Mouse (Mus musculus) G1E (cell line): ENCODE measurements around the gene Bri3.

Experiments
- CTCF ChIP-seq: IDR thresholded peaks from 2 replicates; pipeline ENCODE4 v1.5.1; 2012; ENCODE audit warnings: low read depth, low read length, inconsistent platforms, mixed read lengths
- GATA1 ChIP-seq: IDR thresholded peaks from 2 replicates; pipeline ENCODE4 v1.6.1; 2012; ENCODE audit warnings: borderline replicate concordance, low read length, inconsistent platforms, mixed read lengths
- GATA2 ChIP-seq: IDR thresholded peaks from 2 replicates; pipeline ENCODE4 v1.6.1; 2012; ENCODE audit warnings: low read depth, low read length, inconsistent platforms, borderline replicate concordance
- POLR2AphosphoS5 ChIP-seq: IDR thresholded peaks from 2 replicates; pipeline ENCODE4 v1.6.1; 2012; ENCODE audit warnings: low read depth, low read length, inconsistent platforms; ENCODE audit not compliant: insufficient replicate concordance

DNA sequence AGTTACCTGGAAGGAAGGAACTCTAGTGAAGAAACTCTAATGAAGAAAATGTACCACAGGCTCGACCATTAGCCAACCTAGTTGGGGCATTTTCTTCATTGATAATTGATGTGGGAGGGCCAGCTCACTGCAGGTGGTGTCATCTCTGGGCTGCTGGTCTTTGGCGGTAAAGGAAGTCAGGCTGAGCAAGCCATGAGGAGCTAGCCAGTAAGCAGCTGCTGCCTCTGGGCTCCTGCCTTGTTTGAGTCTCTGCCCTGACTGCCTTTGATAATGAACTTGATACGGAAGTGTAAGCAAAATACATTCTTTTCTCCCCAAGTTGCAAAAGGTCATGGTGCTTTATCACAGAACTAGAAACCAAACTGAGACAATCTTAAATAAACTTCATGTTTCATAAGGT is 72.2 kb downstream of the Bri3 start:
- TF ChIP-seq GATA1 (no peak), CTCF (no peak), GATA2 (no peak), POLR2AphosphoS5 (no peak)
